Mouse (Mus musculus) kidney, adult 2 months (tissue): ENCODE data around the gene Psmc3ip.

Experiments
- CTCF ChIP-seq: fragments of 200-500 bp; conservative IDR thresholded peaks from 2 replicates; pipeline ENCODE4 v1.5.1; 2011; ENCODE audit warnings: low read depth, mild to moderate bottlenecking, control low read depth, low read length, moderate library complexity, mixed read lengths; ENCODE audit not compliant: insufficient read depth, insufficient read length
- POLR2A ChIP-seq: fragments of 200-500 bp; IDR thresholded peaks from one replicate; pipeline ENCODE4 v1.6.1; 2011; ENCODE audit warnings: low read depth, low read length, control low read depth

- TF ChIP-seq POLR2A (no peak), CTCF (no peak)
These were observed 38.4 kb downstream of the Psmc3ip start for GRCm38 (mm10) chr11:101056885-101057284.
